Mouse (Mus musculus) left cerebral cortex, adult 2 months (tissue): ENCODE measurements around the gene Fubp3. TPM values are rescaled to one million over a fixed set of nuclear protein-coding genes. Genes with fewer than 3 reads are reported as not detected.
A peak's percentile ranks its signal among the peaks of the same experiment; 100 is the strongest.

Experiments used
- DNase-seq, 2 experiments: peaks; one replicate each; pipeline ENCODE4 v3.0.0; 2021 to 2022; ENCODE audit warnings: low spot score in 2 of 2, mixed read lengths in 1 of 2; ENCODE audit errors: extremely low spot score in 1 of 2
- H3K27ac ChIP-seq: fragments of 200-600 bp; 2 replicates; pipeline ENCODE4 v1.8.1; 2022
- H3K4me3 ChIP-seq: fragments of 200-600 bp; 2 replicates; pipeline ENCODE4 v1.8.1; 2022
- CTCF ChIP-seq: fragments of 200-600 bp; IDR thresholded peaks from 2 replicates; pipeline ENCODE4 v1.8.1; 2022; ENCODE audit warnings: antibody characterized with exemption, mild to moderate bottlenecking, moderate library complexity
- intact Hi-C: fragments of 180-260 bp; cut with DNase I; formaldehyde crosslinking; loops from one replicate; pipeline ENCODE4 v1.15.1; 2025
- microRNA-seq, 2 experiments: library from miRNA; unstranded; fragments of <30 nt; microRNA quantifications; one replicate each; pipeline ENCODE4 v1.2.0; 2021
- total RNA-seq, 2 experiments: library from RNA; stranded (reverse); gene quantifications; 2 replicates each; pipeline ENCODE4 v1.2.3; 2021

The Fubp3 gene
- total RNA-seq, 2 experiments from 2014 or later, result 39.2 to 42.2 TPM

DNA sequence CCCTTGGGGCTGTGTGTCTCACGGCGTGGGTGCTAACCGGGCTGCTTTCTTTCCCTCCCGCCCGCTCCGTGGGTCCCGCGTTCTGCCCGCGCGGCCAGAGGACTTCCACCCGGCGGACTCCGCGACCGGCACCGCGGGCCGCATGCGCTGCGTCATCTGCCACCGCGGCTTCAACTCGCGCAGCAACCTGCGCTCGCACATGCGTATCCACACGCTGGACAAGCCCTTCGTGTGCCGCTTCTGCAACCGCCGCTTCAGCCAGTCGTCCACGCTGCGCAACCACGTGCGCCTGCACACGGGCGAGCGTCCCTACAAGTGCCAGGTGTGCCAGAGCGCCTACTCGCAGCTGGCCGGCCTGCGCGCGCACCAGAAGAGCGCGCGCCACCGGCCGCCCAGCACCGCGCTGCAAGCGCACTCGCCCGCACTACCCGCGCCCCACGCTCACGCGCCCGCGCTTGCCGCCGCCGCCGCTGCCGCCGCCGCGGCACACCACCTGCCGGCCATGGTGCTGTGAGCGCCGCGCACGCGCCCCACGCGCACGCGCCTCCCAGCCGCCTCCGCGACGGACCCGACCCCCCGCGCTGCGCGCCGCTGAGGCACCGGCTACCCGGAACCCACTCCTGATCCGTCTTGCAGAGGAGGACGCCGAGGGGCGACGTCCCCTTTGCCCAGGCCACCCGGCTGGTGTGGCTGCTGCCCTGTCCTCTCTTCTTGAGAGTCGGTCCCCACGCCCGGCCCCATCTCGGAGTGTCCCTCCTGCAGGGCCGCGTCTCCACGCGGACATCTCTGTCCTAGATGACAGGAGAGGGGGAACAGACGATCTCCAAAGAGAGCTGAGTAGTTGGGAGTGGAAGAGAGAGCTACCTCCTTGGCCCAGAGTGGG lies 81.8 kb downstream of the Fubp3 start:
- Histone ChIP-seq H3K27ac (peak overlapping the region; percentile 77), H3K4me3 (peak overlapping the region; percentile 64)
- no peak for TF ChIP-seq CTCF
- DNase-seq, result peak; percentile 75 to 77
- intact Hi-C loops, result loop anchor here (1.0 kb wide), 1 partner anchor 81 kb away; no protein-coding TSS in a partner anchor

DNA sequence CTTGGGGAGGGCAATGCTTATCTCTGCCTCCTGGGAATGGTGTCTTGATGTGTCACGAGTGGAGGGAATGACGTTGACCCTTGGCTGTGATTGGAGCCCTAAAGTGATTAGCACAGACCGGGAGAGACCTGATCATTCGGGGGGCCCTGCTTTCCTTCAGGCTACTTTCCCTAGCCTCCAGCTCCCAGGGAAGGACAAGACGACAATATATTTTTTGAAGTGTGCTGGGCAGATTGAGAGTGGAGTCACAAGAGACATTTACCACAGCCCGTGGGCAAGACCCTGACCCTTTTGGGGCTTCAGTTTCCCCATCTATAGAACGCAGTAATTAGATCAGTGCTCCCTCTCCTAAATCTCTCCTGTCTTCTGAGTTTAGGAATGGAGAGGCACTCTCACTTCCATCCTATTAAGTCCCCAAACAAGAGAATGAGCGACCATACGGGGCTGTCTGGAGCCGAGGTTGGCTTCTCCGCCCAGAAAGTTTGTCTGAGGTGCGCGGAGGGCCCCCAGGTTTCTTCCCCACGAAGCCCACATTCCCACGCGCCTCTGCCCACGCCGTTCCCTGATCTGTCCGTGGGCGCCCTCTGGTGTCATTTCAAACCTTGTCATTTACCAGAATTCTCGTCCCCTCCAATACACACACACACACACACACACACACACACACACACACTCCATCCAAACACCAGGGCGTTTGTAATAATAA lies 82.6 kb downstream of the Fubp3 start:
- DNase-seq, result peak; percentile 65 to 77
- Histone ChIP-seq H3K27ac (peak overlapping the region; percentile 77), H3K4me3 (peak overlapping the region; percentile 64)
- intact Hi-C loops, result loop anchor here (1.0 kb wide), 2 partner anchors 82 to 172 kb away; no protein-coding TSS in a partner anchor
- peak; percentile 38 for TF ChIP-seq CTCF

DNA sequence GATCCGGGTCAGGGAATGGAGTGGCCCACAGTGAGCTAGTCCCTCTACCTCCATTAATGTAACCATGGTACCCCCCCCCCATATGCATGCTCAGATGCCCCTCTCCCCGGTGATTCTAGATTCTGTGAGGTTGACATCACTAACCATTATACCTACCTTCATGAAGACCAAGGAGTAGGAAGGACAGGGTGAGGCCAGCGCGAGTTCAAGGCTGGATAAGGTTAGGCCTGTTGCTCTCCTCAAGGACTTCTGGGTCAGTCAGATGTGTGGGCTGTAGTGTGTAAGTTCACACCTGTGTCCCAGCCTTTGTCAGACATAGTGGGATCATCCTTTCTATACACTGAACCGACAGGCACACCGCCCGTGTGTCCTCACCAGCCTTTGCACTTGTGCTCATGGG lies 83.9 kb downstream of the Fubp3 start:
- DNase-seq, result no peak
- TF ChIP-seq CTCF, result no peak
- Histone ChIP-seq H3K27ac (no peak overlapping the region), H3K4me3 (no peak overlapping the region)
- intact Hi-C loops, result no loop called here

DNA sequence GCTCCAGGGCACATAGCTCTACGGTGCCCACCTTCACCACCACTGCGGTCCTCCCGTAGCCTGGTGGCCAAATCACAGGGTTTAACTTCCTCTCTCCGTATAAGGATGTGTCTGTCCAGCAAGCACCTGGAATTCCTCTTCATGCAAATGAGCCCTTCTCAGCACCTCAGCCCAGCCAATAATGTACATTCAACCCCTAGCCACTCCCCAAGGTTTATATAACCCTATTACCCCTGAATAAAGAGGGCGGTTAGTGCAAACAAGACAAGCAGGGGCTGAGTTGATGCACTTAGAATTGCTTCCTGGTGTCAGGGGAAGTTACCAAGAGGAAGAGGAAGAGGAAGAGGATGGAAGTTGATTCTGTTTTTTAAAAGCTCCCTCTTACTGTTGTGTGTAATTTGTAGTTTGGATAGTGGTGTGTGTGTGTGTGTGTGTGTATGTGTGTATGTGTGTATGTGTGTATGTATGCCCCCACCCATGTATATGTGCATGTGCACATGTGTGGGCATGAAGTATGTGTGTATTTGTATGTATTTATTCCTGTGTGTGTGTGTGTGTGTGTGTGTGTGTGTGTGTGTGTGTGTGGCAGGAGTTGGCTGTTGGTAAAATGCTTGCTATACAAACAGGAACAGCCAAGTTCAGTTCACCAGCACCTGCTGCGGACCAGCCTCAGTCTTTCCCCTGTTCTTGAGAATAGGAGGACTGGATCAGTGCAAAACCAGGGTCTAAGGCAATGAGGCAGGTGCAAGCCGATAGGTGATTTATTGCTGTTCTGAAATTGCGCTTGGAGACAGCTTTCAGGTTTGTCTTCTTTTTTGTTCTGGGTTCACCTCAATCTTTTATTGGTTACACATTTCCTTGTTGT lies 90.7 kb downstream of the Fubp3 start:
- Histone ChIP-seq H3K27ac (no peak overlapping the region), H3K4me3 (no peak overlapping the region)
- no peak for TF ChIP-seq CTCF
- intact Hi-C loops, result no loop called here
- DNase-seq, result no peak

DNA sequence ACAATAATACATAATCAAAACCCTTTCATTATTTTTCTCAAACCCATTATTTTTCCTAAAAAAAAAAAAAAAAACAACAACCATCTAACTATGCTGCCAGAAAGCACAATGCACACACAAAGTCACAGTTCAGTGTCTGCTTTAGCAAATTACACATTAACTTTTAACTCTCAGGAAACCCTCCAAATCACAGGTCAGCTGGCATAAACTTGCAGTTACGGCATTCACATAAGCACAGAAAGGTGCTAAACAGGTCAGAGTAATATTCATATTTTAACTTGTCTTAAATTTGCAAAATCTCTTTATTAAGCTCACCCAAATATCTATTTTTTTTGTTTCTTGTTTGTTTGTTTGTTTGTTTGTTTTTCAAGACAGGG lies 91.3 kb downstream of the Fubp3 start:
- TF ChIP-seq CTCF, result no peak
- intact Hi-C loops, result no loop called here
- DNase-seq, result no peak
- Histone ChIP-seq H3K4me3 (no peak overlapping the region), H3K27ac (no peak overlapping the region)

Small RNA genes lying within 50 kb of the gene (microRNA-seq; reads per million reads assigned to microRNA genes)
- 2.2 to 2.4 reads per million in 2 experiments for gene Mir6998

Other genes starting within 250 kb of the Fubp3 start
- gene Ass1, start 102.4 kb upstream of the Fubp3 start, total RNA-seq, result 10 to 100 TPM; 27.7 to 27.8 TPM
- gene Prdm12, start 67.4 kb downstream of the Fubp3 start, total RNA-seq, result under 1 TPM; 0.14 to 0.72 TPM
- gene Exosc2, start 98.1 kb downstream of the Fubp3 start, total RNA-seq, result 10 to 100 TPM; 21.3 to 22.8 TPM
- gene Abl1, start 115.7 kb downstream of the Fubp3 start, total RNA-seq, result 10 to 100 TPM; 41.0 to 43.2 TPM
- not detected for gene Qrfp, start 237.9 kb downstream of the Fubp3 start, total RNA-seq